ENCODE assay signal across 6 mouse cellular contexts in genomic region chr14:35561244-35561893, GRCm38 (mm10).
"Had no signal": no experiment of that assay in that cellular context is flagged by ENCODE, and none has a peak within 500 bp of the region (broad histone marks: within the 10 kb centered on the region; RNA-seq: fewer than 3 reads in every experiment).

No protein-coding gene starts in this region.

- DNase-seq: kidney, adult 8-10 months; kidney, postnatal 25 days; lung, adult 2 months; lung, postnatal 36 days; midbrain, embryonic 14.5 days; thymus, postnatal 36 days had no signal
